38 mouse cellular contexts compared by ENCODE assay signal in genomic region chr11:117425466-117425865, GRCm38 (mm10). TPM values are rescaled to one million over a fixed set of nuclear protein-coding genes. Genes with fewer than 3 reads are reported as not detected.
DNase-seq lines count a peak whose midpoint lies in the region; ATAC-seq and TF ChIP-seq lines count a peak whose summit lies in the region.
"Had no signal": no experiment of that assay in that cellular context is flagged by ENCODE, and none has a peak within 500 bp of the region (broad histone marks: within the 10 kb centered on the region; RNA-seq: fewer than 3 reads in every experiment).

No protein-coding gene starts in this region.

- WGBS in heart, adult 2 months, result 54% methylated on average over 8 of the region's 9 CpGs
- WGBS in midbrain, embryonic 10.5 days, result 63% methylated on average over 9 of the region's 9 CpGs
- 65% methylated on average over 8 of the region's 9 CpGs for WGBS in midbrain, embryonic 14.5 days
- WGBS in embryonic facial prominence, embryonic 10.5 days, result 57% methylated on average over 9 of the region's 9 CpGs
- WGBS in stomach, embryonic 16.5 days, result 39% methylated on average over 8 of the region's 9 CpGs

- no peaks in the 10 kb centered on the region for H3K9me3 ChIP-seq in midbrain, embryonic 10.5 days (replicated peaks)
- no peaks in the 10 kb centered on the region for H3K9me3 ChIP-seq in midbrain, embryonic 14.5 days (ENCODE audit: control insufficient read depth, low read length)
- H3K9me3 ChIP-seq in embryonic facial prominence, embryonic 10.5 days, result 0 out of 2 replicates have a peak, but pooled peaks cover 2% of the 10 kb centered on the region
- no peaks in the 10 kb centered on the region for H3K9me3 ChIP-seq in stomach, embryonic 16.5 days (replicated peaks; ENCODE audit: control insufficient read depth, low read length)
- H3K9me3 ChIP-seq: forebrain, embryonic 13.5 days; hindbrain, embryonic 15.5 days; liver, embryonic 15.5 days; neural tube, embryonic 12.5 days had no signal

- no peak for TF ChIP-seq EP300 in heart, adult 2 months (IDR thresholded peaks at IDR 0.05; ENCODE audit: insufficient read depth, low read depth, low read length)

- H3K9ac ChIP-seq in heart, adult 2 months (ENCODE audit: low read depth, low read length), result no peak overlapping the region
- no peak overlapping the region for H3K9ac ChIP-seq in midbrain, embryonic 14.5 days (replicated peaks; ENCODE audit: low read length)
- no peak overlapping the region for H3K9ac ChIP-seq in stomach, embryonic 16.5 days (ENCODE audit: low read length)
- H3K9ac ChIP-seq: forebrain, embryonic 13.5 days; hindbrain, embryonic 15.5 days; limb, embryonic 12.5 days; liver, embryonic 15.5 days; lung, embryonic 14.5 days; neural tube, embryonic 12.5 days had no signal

- peak overlapping the region; percentile 51 for H3K27ac ChIP-seq in heart, adult 2 months
- H3K27ac ChIP-seq in midbrain, embryonic 10.5 days (replicated peaks), result 0 out of 2 replicates have a peak overlapping the region, but pooled peaks have one; percentile 17
- no peak overlapping the region for H3K27ac ChIP-seq in midbrain, embryonic 14.5 days (replicated peaks; ENCODE audit: low read depth, low read length)
- H3K27ac ChIP-seq in embryonic facial prominence, embryonic 10.5 days (replicated peaks), result peak overlapping the region; percentile 21; the same call in 1 of the 2 replicates
- H3K27ac ChIP-seq in stomach, embryonic 16.5 days (ENCODE audit: low read length), result no peak overlapping the region
- H3K27ac ChIP-seq: forebrain, embryonic 13.5 days; hindbrain, embryonic 15.5 days; left cerebral cortex, adult 2 months; limb, embryonic 12.5 days; liver, embryonic 15.5 days; macrophage; neural tube, embryonic 12.5 days had no signal

- TF ChIP-seq POLR2A in heart, adult 2 months (IDR thresholded peaks at IDR 0.05; ENCODE audit: insufficient read depth, low read depth, low read length), result no peak

- no peak for ATAC-seq in midbrain, embryonic 14.5 days (ENCODE audit: low FRiP score, low TSS enrichment)
- no peak for ATAC-seq in stomach, embryonic 16.5 days (ENCODE audit: insufficient read depth, low FRiP score)
- ATAC-seq: forebrain, embryonic 13.5 days; inflammation-experienced regulatory T-cells, adult 6 months; midbrain, embryonic 16.5 days had no signal

- intact Hi-C loops in heart, adult 2 months (cut with DNase I), result no loop called here
- intact Hi-C loops in heart, postnatal 10 days (cut with DNase I), result no loop called here

- no peak overlapping the region for H3K4me2 ChIP-seq in midbrain, embryonic 14.5 days (ENCODE audit: low read length)
- H3K4me2 ChIP-seq in stomach, embryonic 16.5 days (ENCODE audit: low read depth, low read length), result 0 out of 2 replicates have a peak overlapping the region, but pooled peaks have one; percentile 15
- H3K4me2 ChIP-seq: forebrain, embryonic 13.5 days; heart, embryonic 11.5 days; hindbrain, embryonic 15.5 days; limb, embryonic 12.5 days; liver, embryonic 15.5 days; lung, embryonic 14.5 days; neural tube, embryonic 12.5 days had no signal

- no peak overlapping the region for H3K4me3 ChIP-seq in heart, adult 2 months
- H3K4me3 ChIP-seq in midbrain, embryonic 10.5 days, result no peak overlapping the region
- no peak overlapping the region for H3K4me3 ChIP-seq in midbrain, embryonic 14.5 days (replicated peaks; ENCODE audit: low read depth, low read length)
- no peak overlapping the region for H3K4me3 ChIP-seq in embryonic facial prominence, embryonic 10.5 days
- no peak overlapping the region for H3K4me3 ChIP-seq in stomach, embryonic 16.5 days (replicated peaks; ENCODE audit: low read length)
- H3K4me3 ChIP-seq: erythroblast, embryonic 14.5 days; forebrain, embryonic 13.5 days; hindbrain, embryonic 15.5 days; left cerebral cortex, adult 2 months; limb, embryonic 12.5 days; liver, embryonic 15.5 days; myocyte; neural tube, embryonic 12.5 days had no signal

- DNase-seq in heart, adult 2 months, result no peak
- DNase-seq in heart, postnatal 10 days, result no peak
- DNase-seq in midbrain, embryonic 10.5 days (ENCODE audit: low spot score), result no peak
- DNase-seq in midbrain, embryonic 14.5 days, result no peak
- no peak for DNase-seq in embryonic facial prominence, embryonic 10.5 days (ENCODE audit: low spot score)
- DNase-seq in adrenal gland, adult 18-20 months (ENCODE audit: low spot score in 2 of 2), result no peak
- DNase-seq in Muller cell, postnatal 12 days (ENCODE audit: inconsistent ontology term), result no peak
- DNase-seq: adrenal gland, postnatal 25 days; cerebellum, adult 11-12 months; cerebellum, adult 9-11 months; gastrocnemius, postnatal 10 days; kidney, adult 9 months; kidney, postnatal 25 days; right cerebral cortex, adult 18-20 months; spleen, adult 18-20 months had no signal

- no peak for TF ChIP-seq CTCF in heart, adult 2 months (IDR thresholded peaks at IDR 0.05)

- no peaks in the 10 kb centered on the region for H3K79me2 ChIP-seq in heart, adult 2 months (replicated peaks; ENCODE audit: control insufficient read depth, insufficient read depth, low read length)

- H3K36me3 ChIP-seq in heart, adult 2 months (ENCODE audit: control insufficient read depth, insufficient read depth, low read length), result no peaks in the 10 kb centered on the region
- no peaks in the 10 kb centered on the region for H3K36me3 ChIP-seq in midbrain, embryonic 10.5 days
- H3K36me3 ChIP-seq in midbrain, embryonic 14.5 days (ENCODE audit: control insufficient read depth, insufficient read depth, low read length), result no peaks in the 10 kb centered on the region
- H3K36me3 ChIP-seq in embryonic facial prominence, embryonic 10.5 days (replicated peaks), result no peaks in the 10 kb centered on the region
- H3K36me3 ChIP-seq in stomach, embryonic 16.5 days (ENCODE audit: control insufficient read depth, insufficient read depth, low read length), result no peaks in the 10 kb centered on the region
- H3K36me3 ChIP-seq: hindbrain, embryonic 15.5 days; limb, embryonic 12.5 days; liver, embryonic 15.5 days; neural tube, embryonic 12.5 days had no signal

- H3K4me1 ChIP-seq in heart, adult 2 months (ENCODE audit: control insufficient read depth, insufficient read depth, low read length), result peaks cover 5% of the 10 kb centered on the region
- H3K4me1 ChIP-seq in midbrain, embryonic 10.5 days, result peaks cover 20% of the 10 kb centered on the region
- peaks cover 15% of the 10 kb centered on the region for H3K4me1 ChIP-seq in midbrain, embryonic 14.5 days (ENCODE audit: control insufficient read depth, insufficient read depth, low read length)
- peaks cover 61% of the 10 kb centered on the region for H3K4me1 ChIP-seq in embryonic facial prominence, embryonic 10.5 days
- H3K4me1 ChIP-seq in stomach, embryonic 16.5 days (ENCODE audit: control insufficient read depth, insufficient read depth, low read length), result no peaks in the 10 kb centered on the region
- H3K4me1 ChIP-seq: liver, embryonic 15.5 days had no signal

- no peaks in the 10 kb centered on the region for H3K27me3 ChIP-seq in heart, adult 2 months (ENCODE audit: control insufficient read depth, insufficient read depth, low read length)
- peaks cover 20% of the 10 kb centered on the region for H3K27me3 ChIP-seq in midbrain, embryonic 10.5 days (ENCODE audit: low read depth, poor library complexity, severe bottlenecking)
- no peaks in the 10 kb centered on the region for H3K27me3 ChIP-seq in midbrain, embryonic 14.5 days (ENCODE audit: control insufficient read depth, insufficient read depth, low read length)
- H3K27me3 ChIP-seq in embryonic facial prominence, embryonic 10.5 days (replicated peaks; ENCODE audit: low read depth, poor library complexity, severe bottlenecking), result peaks cover 28% of the 10 kb centered on the region
- H3K27me3 ChIP-seq in stomach, embryonic 16.5 days (ENCODE audit: control insufficient read depth, insufficient read depth, low read length), result no peaks in the 10 kb centered on the region
- H3K27me3 ChIP-seq: CH12.LX; neural tube, embryonic 12.5 days had no signal

RNA-seq across cellular contexts. Expression of gene Gm11733, which starts 58.7 kb away (rescaled TPM):
- not detected for total RNA-seq in heart, adult 2 months (2021)
- polyA plus RNA-seq in heart, adult 2 months (2012; rRNA removed), result 0.10 and 0.15 TPM in 2 replicates
- total RNA-seq in heart, postnatal 10 days (2021), result not detected
- polyA plus RNA-seq in midbrain, embryonic 10.5 days (2016; fragmentation: Nextera tagmentation; extraction: Ambion mirVana), result 0.06 TPM in 1 of 2 replicates, not detected in the other
- polyA plus RNA-seq in midbrain, embryonic 14.5 days (2014; fragmentation: Nextera tagmentation; extraction: Ambion mirVana), result 0.12 TPM in 1 of 2 replicates, not detected in the other
- 0.06 TPM in 2 replicates for polyA plus RNA-seq in embryonic facial prominence, embryonic 10.5 days (2016; fragmentation: Nextera tagmentation; extraction: Ambion mirVana)
- not detected in 2 replicates for polyA plus RNA-seq in stomach, embryonic 16.5 days (2015; fragmentation: Nextera tagmentation; extraction: Ambion mirVana)
- not detected for total RNA-seq in adrenal gland, adult 18-20 months (2021)
- total RNA-seq: adrenal gland, postnatal 25 days; CH12.LX; gastrocnemius, postnatal 10 days; heart, postnatal 4 days; layer of hippocampus, postnatal 14 days; left cerebral cortex, postnatal 25 days; liver, adult 2 months; megakaryocyte-erythroid progenitor cell, adult 5-6 weeks had no signal
- polyA plus RNA-seq: C2C12; erythroblast, embryonic 14.5 days; forebrain, embryonic 13.5 days; heart, embryonic 16.5 days; hindbrain, embryonic 15.5 days; inflammation-experienced regulatory T-cells, adult 6 months; limb, embryonic 12.5 days; liver, adult 2 months; liver, embryonic 15.5 days; macrophage; midbrain, embryonic 16.5 days; myocyte; neural tube, embryonic 12.5 days; testis, adult 2 months had no signal

Comparison
In these comparisons a context has a peak if more than half of its experiments do, and no peak if none do; other contexts are left out.
1. H3K27ac ChIP-seq: peak in heart, adult 2 months (single experiment), midbrain, embryonic 10.5 days (single experiment) and embryonic facial prominence, embryonic 10.5 days (single experiment); none in midbrain, embryonic 14.5 days (single experiment) and stomach, embryonic 16.5 days (single experiment).